Mouse (Mus musculus): ENCODE measurements at regions not wholly inside any gene's neighbourhood (a gene's known extent, or its start where the extent isn't known, plus 50 kb on each side); places are given as distances from the start of the nearest gene placed in this dataset.

DNA sequence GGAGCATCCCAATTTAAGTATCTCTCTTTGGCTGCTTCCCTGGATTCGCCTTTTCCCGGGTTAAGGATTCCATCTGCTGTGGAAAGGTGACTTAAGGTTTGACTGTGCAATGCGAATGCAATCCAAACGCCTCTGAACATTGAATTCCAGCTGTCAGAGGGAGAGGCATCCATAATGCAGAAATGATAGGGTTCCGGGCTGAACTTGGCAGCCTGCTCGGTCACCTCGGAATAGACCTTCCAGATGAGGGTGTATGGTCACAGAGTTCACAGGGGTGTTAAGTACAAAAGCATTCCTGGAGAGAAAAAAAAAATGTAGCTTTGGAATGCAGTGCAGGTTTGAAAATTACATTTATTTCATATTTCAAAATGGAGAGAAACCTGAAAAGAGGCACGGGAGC is 238.6 kb downstream of the Hlx start:
- Histone ChIP-seq H3K4me3 (ENCODE audit: low read depth, low read length) (no peak overlapping the region), H3K27ac (replicated peaks; ENCODE audit: low read depth, low read length) (no peak overlapping the region), H3K27me3 (ENCODE audit: control insufficient read depth, insufficient read depth, low read length) (no peaks in the 10 kb centered on the region), H3K4me1 (ENCODE audit: control insufficient read depth, insufficient read depth, low read length) (no peaks in the 10 kb centered on the region), H3K9me3 (replicated peaks; ENCODE audit: control insufficient read depth, low read length) (no peaks in the 10 kb centered on the region), H3K36me3 (replicated peaks; ENCODE audit: control insufficient read depth, insufficient read depth, low read depth, low read length) (no peaks in the 10 kb centered on the region), H3K9ac (replicated peaks; ENCODE audit: low read length) (no peak overlapping the region), H3K4me2 (ENCODE audit: low read depth, low read length) (no peak overlapping the region)
- DNase-seq (ENCODE audit: low spot score): no peak
- 81% methylated on average over 8 of the region's 8 CpGs for WGBS
- ATAC-seq (replicated peaks; ENCODE audit: insufficient number of reproducible peaks, low FRiP score, low TSS enrichment, low read depth): no peak

GRCm38 (mm10) chr1:184492115-184492514 is 240.3 kb downstream of the Hlx start:
- no peak overlapping the region for H3K4me2 ChIP-seq (ENCODE audit: low read depth, low read length)
- no peaks in the 10 kb centered on the region for H3K9me3 ChIP-seq (replicated peaks; ENCODE audit: control insufficient read depth, low read length)
- no peaks in the 10 kb centered on the region for H3K27me3 ChIP-seq (ENCODE audit: control insufficient read depth, insufficient read depth, low read length)
- H3K4me1 ChIP-seq (ENCODE audit: control insufficient read depth, insufficient read depth, low read length): no peaks in the 10 kb centered on the region
- H3K9ac ChIP-seq (replicated peaks; ENCODE audit: low read length): no peak overlapping the region
- no peak overlapping the region for H3K27ac ChIP-seq (replicated peaks; ENCODE audit: low read depth, low read length)
- no peaks in the 10 kb centered on the region for H3K36me3 ChIP-seq (replicated peaks; ENCODE audit: control insufficient read depth, insufficient read depth, low read depth, low read length)
- DNase-seq (ENCODE audit: low spot score) (no peak), ATAC-seq (replicated peaks; ENCODE audit: insufficient number of reproducible peaks, low FRiP score, low TSS enrichment, low read depth) (no peak)
- H3K4me3 ChIP-seq (ENCODE audit: low read depth, low read length): no peak overlapping the region
- WGBS: 92% methylated on average over 3 of the region's 3 CpGs

DNA sequence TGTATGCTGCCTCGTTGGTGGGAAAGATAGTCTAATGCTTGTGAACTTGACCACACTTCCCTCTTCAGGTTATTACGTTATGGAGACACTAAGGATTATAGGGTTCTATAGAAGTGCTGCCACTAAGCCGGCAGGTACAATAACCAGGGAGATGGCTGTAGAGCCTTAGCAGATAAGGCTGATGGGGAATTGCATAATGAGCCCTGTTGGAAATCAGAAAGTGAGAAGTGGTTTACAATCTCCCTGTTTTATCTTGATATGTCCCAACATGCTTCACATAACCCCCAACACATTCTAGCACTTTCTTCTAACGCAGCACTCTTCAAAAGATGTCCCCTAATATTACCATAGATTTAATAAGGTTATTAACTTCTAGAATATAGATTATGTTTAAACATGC is 241.2 kb downstream of the Hlx start:
- DNase-seq (ENCODE audit: low spot score) (no peak), ATAC-seq (replicated peaks; ENCODE audit: insufficient number of reproducible peaks, low FRiP score, low TSS enrichment, low read depth) (no peak)
- Histone ChIP-seq H3K36me3 (replicated peaks; ENCODE audit: control insufficient read depth, insufficient read depth, low read depth, low read length) (no peaks in the 10 kb centered on the region), H3K4me1 (ENCODE audit: control insufficient read depth, insufficient read depth, low read length) (no peaks in the 10 kb centered on the region), H3K27me3 (ENCODE audit: control insufficient read depth, insufficient read depth, low read length) (no peaks in the 10 kb centered on the region), H3K4me2 (ENCODE audit: low read depth, low read length) (no peak overlapping the region), H3K9ac (replicated peaks; ENCODE audit: low read length) (no peak overlapping the region), H3K4me3 (ENCODE audit: low read depth, low read length) (no peak overlapping the region), H3K27ac (replicated peaks; ENCODE audit: low read depth, low read length) (no peak overlapping the region), H3K9me3 (replicated peaks; ENCODE audit: control insufficient read depth, low read length) (no peaks in the 10 kb centered on the region)
- WGBS: 88% methylated on average over 4 of the region's 4 CpGs

- no peak for ATAC-seq (replicated peaks; ENCODE audit: insufficient number of reproducible peaks, low FRiP score, low TSS enrichment, low read depth)
- H3K4me3 ChIP-seq (ENCODE audit: low read depth, low read length): no peak overlapping the region
- no peak for DNase-seq (ENCODE audit: low spot score)
- 26% methylated on average over 6 of the region's 6 CpGs for WGBS
- no peak overlapping the region for H3K4me2 ChIP-seq (ENCODE audit: low read depth, low read length)
- H3K27me3 ChIP-seq (ENCODE audit: control insufficient read depth, insufficient read depth, low read length): no peaks in the 10 kb centered on the region
- no peak overlapping the region for H3K27ac ChIP-seq (replicated peaks; ENCODE audit: low read depth, low read length)
- H3K4me1 ChIP-seq (ENCODE audit: control insufficient read depth, insufficient read depth, low read length): no peaks in the 10 kb centered on the region
- H3K9me3 ChIP-seq (replicated peaks; ENCODE audit: control insufficient read depth, low read length): no peaks in the 10 kb centered on the region
- no peaks in the 10 kb centered on the region for H3K36me3 ChIP-seq (replicated peaks; ENCODE audit: control insufficient read depth, insufficient read depth, low read depth, low read length)
- H3K9ac ChIP-seq (replicated peaks; ENCODE audit: low read length): no peak overlapping the region
Measured at GRCm38 (mm10) chr1:184487409-184487808, 245.0 kb downstream of the Hlx start.

GRCm38 (mm10) chr1:184484801-184485200 is 247.6 kb downstream of the Hlx start:
- DNase-seq (ENCODE audit: low spot score): no peak
- H3K27ac ChIP-seq (replicated peaks; ENCODE audit: low read depth, low read length): no peak overlapping the region
- ATAC-seq (replicated peaks; ENCODE audit: insufficient number of reproducible peaks, low FRiP score, low TSS enrichment, low read depth): no peak
- no peak overlapping the region for H3K4me3 ChIP-seq (ENCODE audit: low read depth, low read length)
- WGBS: 84% methylated on average over 8 of the region's 8 CpGs
- no peaks in the 10 kb centered on the region for H3K4me1 ChIP-seq (ENCODE audit: control insufficient read depth, insufficient read depth, low read length)
- no peaks in the 10 kb centered on the region for H3K9me3 ChIP-seq (replicated peaks; ENCODE audit: control insufficient read depth, low read length)
- H3K4me2 ChIP-seq (ENCODE audit: low read depth, low read length): no peak overlapping the region
- H3K9ac ChIP-seq (replicated peaks; ENCODE audit: low read length): no peak overlapping the region
- H3K36me3 ChIP-seq (replicated peaks; ENCODE audit: control insufficient read depth, insufficient read depth, low read depth, low read length): no peaks in the 10 kb centered on the region
- no peaks in the 10 kb centered on the region for H3K27me3 ChIP-seq (ENCODE audit: control insufficient read depth, insufficient read depth, low read length)

DNA sequence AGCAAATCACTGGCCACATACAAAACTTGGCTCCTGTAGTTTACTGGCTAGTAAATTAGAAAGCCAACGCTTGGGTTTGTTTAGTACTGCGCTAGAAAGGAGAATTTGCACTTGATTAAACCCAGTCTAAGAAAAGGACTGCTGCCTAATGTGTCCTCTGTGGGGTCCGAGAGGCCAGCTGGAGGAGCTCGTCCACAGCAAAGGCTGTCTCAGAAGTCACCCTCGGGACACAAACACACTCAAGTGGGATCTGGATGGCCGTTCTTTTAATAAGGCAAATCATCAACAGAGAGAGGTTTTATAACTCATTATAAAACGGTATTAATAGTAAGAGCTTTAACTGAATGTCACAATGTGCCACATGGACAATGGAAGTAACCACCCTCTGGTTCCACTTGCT is 249.0 kb downstream of the Hlx start:
- H3K36me3 ChIP-seq (replicated peaks; ENCODE audit: control insufficient read depth, insufficient read depth, low read depth, low read length): no peaks in the 10 kb centered on the region
- H3K9ac ChIP-seq (replicated peaks; ENCODE audit: low read length): no peak overlapping the region
- no peaks in the 10 kb centered on the region for H3K4me1 ChIP-seq (ENCODE audit: control insufficient read depth, insufficient read depth, low read length)
- WGBS: 82% methylated on average over 7 of the region's 7 CpGs
- no peaks in the 10 kb centered on the region for H3K27me3 ChIP-seq (ENCODE audit: control insufficient read depth, insufficient read depth, low read length)
- ATAC-seq (replicated peaks; ENCODE audit: insufficient number of reproducible peaks, low FRiP score, low TSS enrichment, low read depth) (no peak), DNase-seq (ENCODE audit: low spot score) (no peak)
- no peak overlapping the region for H3K4me2 ChIP-seq (ENCODE audit: low read depth, low read length)
- no peak overlapping the region for H3K4me3 ChIP-seq (ENCODE audit: low read depth, low read length)
- H3K9me3 ChIP-seq (replicated peaks; ENCODE audit: control insufficient read depth, low read length): no peaks in the 10 kb centered on the region
- H3K27ac ChIP-seq (replicated peaks; ENCODE audit: low read depth, low read length): no peak overlapping the region

- Histone ChIP-seq H3K27ac (replicated peaks; ENCODE audit: low read depth, low read length) (no peak overlapping the region), H3K27me3 (ENCODE audit: control insufficient read depth, insufficient read depth, low read length) (no peaks in the 10 kb centered on the region), H3K9me3 (replicated peaks; ENCODE audit: control insufficient read depth, low read length) (no peaks in the 10 kb centered on the region), H3K36me3 (replicated peaks; ENCODE audit: control insufficient read depth, insufficient read depth, low read depth, low read length) (no peaks in the 10 kb centered on the region), H3K9ac (replicated peaks; ENCODE audit: low read length) (no peak overlapping the region), H3K4me1 (ENCODE audit: control insufficient read depth, insufficient read depth, low read length) (no peaks in the 10 kb centered on the region), H3K4me2 (ENCODE audit: low read depth, low read length) (no peak overlapping the region), H3K4me3 (ENCODE audit: low read depth, low read length) (no peak overlapping the region)
- DNase-seq (ENCODE audit: low spot score): no peak
- WGBS: 77% methylated on average over 9 of the region's 9 CpGs
- ATAC-seq (replicated peaks; ENCODE audit: insufficient number of reproducible peaks, low FRiP score, low TSS enrichment, low read depth): no peak
Measured at GRCm38 (mm10) chr1:184482026-184482425, 250.4 kb downstream of the Hlx start.

DNA sequence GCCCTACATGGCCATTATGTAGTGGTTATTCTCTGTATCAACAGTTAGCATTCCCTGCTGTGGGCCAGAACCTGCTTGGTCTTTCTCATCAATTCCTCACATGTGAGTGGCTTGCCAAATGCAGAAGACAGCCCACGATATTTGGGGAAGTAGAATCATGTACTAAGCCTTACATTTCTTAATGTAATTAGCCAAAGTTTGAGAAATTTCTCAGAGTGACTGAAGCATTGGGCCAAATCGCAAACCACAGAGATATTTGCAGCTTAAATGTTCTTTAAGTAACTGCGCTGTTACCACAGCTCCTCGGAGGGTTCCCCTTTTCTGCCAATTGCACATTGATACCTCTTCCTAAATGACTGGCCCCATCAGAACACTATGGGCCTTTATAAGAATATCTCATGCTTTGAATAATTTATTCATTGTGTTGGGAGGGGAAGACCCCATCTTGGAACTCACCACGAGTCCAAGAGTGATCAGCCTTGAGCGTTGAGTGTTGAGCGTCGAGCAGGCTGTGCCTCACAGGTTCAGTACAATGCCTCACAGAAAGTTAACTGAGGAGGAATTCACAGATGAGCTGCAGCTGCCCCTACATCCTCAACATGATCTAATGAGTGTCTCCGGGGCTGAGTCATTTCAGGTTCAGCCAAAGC is 251.7 kb downstream of the Hlx start:
- Histone ChIP-seq H3K9me3 (replicated peaks; ENCODE audit: control insufficient read depth, low read length) (no peaks in the 10 kb centered on the region), H3K4me3 (ENCODE audit: low read depth, low read length) (no peak overlapping the region), H3K36me3 (replicated peaks; ENCODE audit: control insufficient read depth, insufficient read depth, low read depth, low read length) (no peaks in the 10 kb centered on the region), H3K27me3 (ENCODE audit: control insufficient read depth, insufficient read depth, low read length) (no peaks in the 10 kb centered on the region), H3K9ac (replicated peaks; ENCODE audit: low read length) (no peak overlapping the region), H3K4me1 (ENCODE audit: control insufficient read depth, insufficient read depth, low read length) (no peaks in the 10 kb centered on the region), H3K4me2 (ENCODE audit: low read depth, low read length) (no peak overlapping the region), H3K27ac (replicated peaks; ENCODE audit: low read depth, low read length) (no peak overlapping the region)
- 90% methylated on average over 9 of the region's 9 CpGs for WGBS
- ATAC-seq (replicated peaks; ENCODE audit: insufficient number of reproducible peaks, low FRiP score, low TSS enrichment, low read depth) (no peak), DNase-seq (ENCODE audit: low spot score) (no peak)
